Mouse (Mus musculus): ENCODE measurements around the gene Cgn. TPM values are rescaled to one million over a fixed set of nuclear protein-coding genes. Genes with fewer than 3 reads are reported as not detected.
"Not testable (repeated sequence)": the region's sequence is repeated elsewhere in the genome, so short reads cannot be mapped to it uniquely, and the experiment has no call there.

Cgn gene
- polyA plus RNA-seq, 1 experiment from 2014 or later: 7.2 TPM

DNA sequence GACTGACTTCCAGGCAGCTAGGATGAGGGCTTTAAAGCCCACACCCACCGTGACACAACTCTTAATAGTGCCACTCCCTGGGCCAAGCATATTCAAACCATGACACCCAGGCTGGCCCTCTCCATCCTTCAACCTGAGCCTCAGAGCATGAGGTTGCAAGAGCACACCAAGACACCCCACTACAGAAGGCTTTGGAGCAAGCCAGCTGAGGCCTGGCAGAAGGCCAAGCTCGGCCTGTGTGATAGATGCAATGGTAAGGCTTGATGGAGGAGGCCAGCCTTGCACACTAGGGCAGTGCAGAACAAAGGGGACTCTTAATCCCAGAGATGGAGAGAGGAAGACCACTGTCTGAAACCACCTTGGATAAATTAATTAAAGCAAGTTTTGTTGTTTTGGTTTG, 3.2 kb upstream of the Cgn start:
- WGBS (ENCODE audit: insufficient replicate concordance): 66% methylated on average over 2 of the region's 2 CpGs
- peaks cover 38% of the 10 kb centered on the region for H3K27me3 ChIP-seq
- no peaks in the 10 kb centered on the region for H3K36me3 ChIP-seq
- H3K4me2 ChIP-seq: no peak overlapping the region
- peaks cover 34% of the 10 kb centered on the region for H3K4me1 ChIP-seq (replicated peaks)
- H3K9me3 ChIP-seq (replicated peaks): no peaks in the 10 kb centered on the region
- H3K4me3 ChIP-seq (replicated peaks): no peak overlapping the region
- H3K27ac ChIP-seq: no peak overlapping the region
- ATAC-seq (ENCODE audit: low read depth) (no peak), DNase-seq (no peak)
- H3K9ac ChIP-seq: no peak overlapping the region

DNA sequence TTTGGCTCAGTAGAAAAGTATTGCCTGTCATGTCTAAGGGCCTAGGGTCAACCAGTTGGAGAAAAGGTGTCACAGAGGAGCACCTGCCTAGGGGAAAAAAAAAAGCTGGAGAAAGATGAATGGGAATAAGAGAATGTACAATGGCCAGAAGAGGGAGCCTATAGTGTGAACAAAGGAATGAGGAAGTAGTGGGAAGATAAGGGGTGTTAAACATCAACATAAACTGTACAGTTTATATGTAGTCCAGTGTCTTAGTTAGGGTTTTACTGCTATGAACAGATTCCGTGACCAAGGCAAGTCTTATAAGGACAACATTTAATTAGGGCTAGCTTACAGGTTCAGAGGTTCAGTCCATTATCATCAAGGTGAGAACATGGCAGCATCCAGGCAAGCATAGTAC, 2.8 kb upstream of the Cgn start:
- no peak for DNase-seq

DNA sequence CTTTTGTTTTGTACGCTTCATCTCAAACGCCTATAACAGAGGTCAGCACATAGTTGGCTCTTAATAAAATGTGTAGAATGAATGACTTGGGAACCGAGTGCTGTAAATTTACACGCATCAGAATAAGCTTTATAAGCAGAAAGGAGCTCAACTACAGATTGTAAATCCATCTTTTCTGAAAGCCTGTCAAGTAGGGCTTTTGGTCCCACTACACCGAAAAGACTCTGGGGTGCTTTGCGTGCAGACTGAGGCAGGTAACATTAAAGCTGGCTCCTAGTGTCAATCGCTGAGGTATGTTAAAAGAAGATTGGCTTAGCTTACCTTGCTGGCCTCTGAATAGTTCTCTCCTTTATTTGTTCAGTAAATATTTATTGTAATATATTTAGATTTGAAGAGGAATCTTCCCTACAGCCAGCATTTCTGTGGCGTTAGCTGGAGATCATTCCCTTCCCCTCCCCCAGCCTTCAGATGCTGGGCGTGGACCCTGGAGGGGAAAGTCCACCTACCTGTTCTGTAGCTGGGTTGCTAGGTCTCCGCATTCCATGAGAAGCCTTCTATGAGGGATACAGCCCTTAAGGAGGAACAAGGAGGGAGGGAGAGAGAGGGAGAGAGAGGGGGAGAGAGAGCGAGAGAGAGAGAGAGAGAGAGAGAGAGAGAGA, 959 bp upstream of the Cgn start:
- H3K4me3 ChIP-seq (replicated peaks): peak overlapping the region; percentile 60
- H3K27me3 ChIP-seq: peaks cover 54% of the 10 kb centered on the region
- no peaks in the 10 kb centered on the region for H3K9me3 ChIP-seq (replicated peaks)
- H3K9ac ChIP-seq: no peak overlapping the region
- DNase-seq (no peak), ATAC-seq (ENCODE audit: low read depth) (no peak)
- H3K4me2 ChIP-seq: peak overlapping the region; percentile 76
- 11% methylated on average over 11 of the region's 11 CpGs for WGBS (ENCODE audit: insufficient replicate concordance)
- H3K27ac ChIP-seq: no peak overlapping the region
- H3K4me1 ChIP-seq (replicated peaks): peaks cover 17% of the 10 kb centered on the region
- H3K36me3 ChIP-seq: no peaks in the 10 kb centered on the region

More for the DNA sequence above, 2.8 kb upstream of the Cgn start:
- H3K9ac ChIP-seq: no peak overlapping the region
- H3K36me3 ChIP-seq: no peaks in the 10 kb centered on the region
- no peak overlapping the region for H3K27ac ChIP-seq
- no peak overlapping the region for H3K4me3 ChIP-seq (replicated peaks)
- WGBS (ENCODE audit: insufficient replicate concordance): 79% methylated on average over 1 of the region's 1 CpGs
- peaks cover 42% of the 10 kb centered on the region for H3K27me3 ChIP-seq
- no peaks in the 10 kb centered on the region for H3K9me3 ChIP-seq (replicated peaks)
- ATAC-seq (ENCODE audit: low read depth): no peak
- no peak overlapping the region for H3K4me2 ChIP-seq
- peaks cover 30% of the 10 kb centered on the region for H3K4me1 ChIP-seq (replicated peaks)

DNA sequence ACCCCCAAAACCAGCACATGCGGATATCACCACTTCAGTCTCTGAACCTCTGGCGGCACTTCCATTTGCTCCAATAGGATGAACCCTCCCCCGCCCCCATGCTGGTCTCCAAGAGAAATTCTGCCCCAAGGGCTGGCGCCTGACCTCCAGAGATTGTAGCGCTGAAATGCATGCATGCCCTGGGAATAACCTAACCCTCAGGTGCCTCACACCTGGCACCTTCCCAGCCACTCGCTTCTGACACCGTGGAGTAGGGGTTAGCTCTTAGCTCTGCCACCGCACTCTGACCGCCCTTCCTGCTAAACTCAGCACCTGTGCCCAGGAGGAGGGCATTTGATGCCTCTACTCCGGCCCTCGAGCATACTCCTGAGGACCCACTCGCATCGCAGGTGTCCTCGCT, 334 bp downstream of the Cgn start:
- Histone ChIP-seq H3K4me2 (peak overlapping the region; percentile 76), H3K4me1 (replicated peaks) (peaks cover 23% of the 10 kb centered on the region), H3K27me3 (peaks cover 62% of the 10 kb centered on the region), H3K9me3 (replicated peaks) (no peaks in the 10 kb centered on the region), H3K27ac (no peak overlapping the region), H3K4me3 (replicated peaks) (peak overlapping the region; percentile 60), H3K9ac (peak overlapping the region; percentile 60), H3K36me3 (no peaks in the 10 kb centered on the region)
- WGBS (ENCODE audit: insufficient replicate concordance): 3% methylated on average over 14 of the region's 14 CpGs
- DNase-seq (no peak), ATAC-seq (ENCODE audit: low read depth) (no peak)

DNA sequence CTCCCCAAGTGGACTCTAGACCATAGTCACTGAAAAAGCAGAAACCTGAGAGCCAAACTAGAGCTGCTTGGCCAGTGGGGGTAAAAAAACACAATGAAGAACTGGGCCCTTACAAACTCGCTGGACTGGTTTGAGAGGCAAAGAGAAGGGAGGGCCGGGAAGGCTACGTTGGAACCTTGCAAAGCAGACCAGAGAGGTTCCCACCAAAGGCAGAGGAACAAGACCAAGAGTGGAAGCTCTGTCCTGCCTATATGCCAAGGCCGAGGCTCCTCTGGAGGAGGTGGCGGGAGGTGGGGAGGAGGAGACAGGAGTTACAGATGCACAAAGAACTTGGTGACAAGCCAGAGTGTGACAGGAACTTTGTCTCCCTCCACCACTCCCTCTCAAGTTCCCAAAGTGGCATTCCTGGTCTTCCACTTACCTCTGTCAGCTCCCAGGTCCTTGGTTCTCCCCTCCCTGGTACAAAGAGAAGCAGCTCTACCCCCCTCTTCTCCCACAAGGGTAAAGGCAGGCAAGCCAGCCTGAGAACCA, 2.1 kb downstream of the Cgn start:
- no peak overlapping the region for H3K9ac ChIP-seq
- WGBS (ENCODE audit: insufficient replicate concordance): 53% methylated on average over 5 of the region's 5 CpGs

DNA sequence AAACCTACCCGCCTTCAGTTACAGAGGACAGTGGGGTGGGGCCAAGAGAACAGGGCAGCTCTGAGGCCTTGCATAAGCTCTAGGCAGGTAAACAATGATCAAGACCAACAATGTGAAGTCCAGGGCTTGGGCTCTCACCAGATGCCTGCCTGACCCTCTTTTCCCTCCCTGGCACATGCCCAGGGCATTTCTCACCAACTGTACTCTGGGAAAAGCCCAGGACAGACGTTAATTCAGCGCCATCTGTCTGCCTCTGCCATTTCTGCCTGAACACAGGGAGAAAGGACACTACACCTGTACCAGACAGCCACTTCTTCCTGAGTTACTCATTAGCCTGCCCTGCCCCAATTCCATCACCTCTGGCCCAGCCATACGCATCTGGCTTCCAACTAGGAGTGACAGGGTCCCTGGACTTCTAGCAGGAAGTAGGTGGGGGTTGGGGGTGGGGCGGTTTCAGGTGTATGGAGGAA, 2.8 kb downstream of the Cgn start:
- Histone ChIP-seq H3K27me3 (peaks cover 62% of the 10 kb centered on the region), H3K4me1 (replicated peaks) (peaks cover 23% of the 10 kb centered on the region), H3K4me3 (replicated peaks) (no peak overlapping the region), H3K36me3 (no peaks in the 10 kb centered on the region), H3K27ac (peak overlapping the region; percentile 73), H3K9me3 (replicated peaks) (no peaks in the 10 kb centered on the region), H3K4me2 (peak overlapping the region; percentile 28; the same call in 1 of the 2 replicates), H3K9ac (no peak overlapping the region)
- DNase-seq: no peak
- WGBS (ENCODE audit: insufficient replicate concordance): 47% methylated on average over 5 of the region's 5 CpGs
- ATAC-seq (ENCODE audit: low read depth): peak; percentile 66

More for the DNA sequence above, 2.1 kb downstream of the Cgn start:
- Histone ChIP-seq H3K36me3 (no peaks in the 10 kb centered on the region), H3K27me3 (peaks cover 62% of the 10 kb centered on the region), H3K4me1 (replicated peaks) (peaks cover 23% of the 10 kb centered on the region), H3K4me2 (peak overlapping the region; percentile 76), H3K4me3 (replicated peaks) (0 out of 2 replicates have a peak overlapping the region, but pooled peaks have one; percentile 0), H3K27ac (peak overlapping the region; percentile 67), H3K9me3 (replicated peaks) (no peaks in the 10 kb centered on the region)
- DNase-seq: no peak
- ATAC-seq (ENCODE audit: low read depth): no peak

DNA sequence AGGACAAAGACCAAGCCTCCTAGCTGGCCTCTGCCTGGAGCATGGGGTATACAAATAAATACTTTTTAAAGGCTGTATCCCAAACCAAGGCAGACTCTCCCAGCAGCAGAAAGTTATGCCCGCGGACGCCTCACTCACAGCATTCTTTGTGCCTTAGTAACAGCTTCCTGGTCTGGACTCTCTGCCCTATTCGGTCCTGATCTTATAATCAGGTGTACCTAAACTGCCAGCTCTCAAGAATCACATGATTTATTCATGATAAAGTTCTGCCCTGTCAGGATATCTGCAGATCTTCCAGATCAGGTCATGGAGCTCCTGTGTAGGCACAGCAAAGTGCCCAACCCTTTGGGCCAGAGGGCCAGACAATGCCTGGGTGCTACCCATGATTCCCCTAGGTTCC, 3.4 kb downstream of the Cgn start:
- peak overlapping the region; percentile 28; the same call in 1 of the 2 replicates for H3K4me2 ChIP-seq
- peaks cover 64% of the 10 kb centered on the region for H3K27me3 ChIP-seq
- no peak overlapping the region for H3K9ac ChIP-seq
- H3K27ac ChIP-seq: peak overlapping the region; percentile 73
- DNase-seq (no peak), ATAC-seq (ENCODE audit: low read depth) (no peak)
- 48% methylated on average over 4 of the region's 4 CpGs for WGBS (ENCODE audit: insufficient replicate concordance)
- H3K4me3 ChIP-seq (replicated peaks): no peak overlapping the region
- H3K9me3 ChIP-seq (replicated peaks): no peaks in the 10 kb centered on the region
- peaks cover 23% of the 10 kb centered on the region for H3K4me1 ChIP-seq (replicated peaks)
- no peaks in the 10 kb centered on the region for H3K36me3 ChIP-seq

DNA sequence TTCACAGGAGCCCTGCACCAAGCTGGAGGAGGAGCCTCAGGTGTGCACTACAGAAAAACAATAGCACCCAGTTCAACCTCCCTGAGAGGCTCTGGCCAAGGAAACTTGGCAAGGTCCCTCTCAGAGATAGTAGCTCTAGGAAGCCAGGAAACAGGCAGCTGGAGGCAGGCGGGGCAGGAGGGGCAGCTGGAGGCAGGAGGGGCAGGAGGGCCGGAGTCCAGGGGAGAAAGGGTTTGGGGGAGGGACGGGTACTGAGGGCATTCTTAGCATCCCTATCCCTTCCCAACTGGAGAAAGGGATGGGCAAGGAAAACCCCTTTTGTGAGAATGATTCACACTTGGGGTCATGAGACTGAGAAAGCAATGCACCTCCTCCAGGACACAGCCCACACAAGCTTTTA, 4.9 kb downstream of the Cgn start:
- H3K9ac ChIP-seq: no peak overlapping the region
- H3K9me3 ChIP-seq (replicated peaks): no peaks in the 10 kb centered on the region
- ATAC-seq (ENCODE audit: low read depth) (no peak), DNase-seq (no peak)
- 48% methylated on average over 3 of the region's 3 CpGs for WGBS (ENCODE audit: insufficient replicate concordance)
- peaks cover 50% of the 10 kb centered on the region for H3K27me3 ChIP-seq
- no peak overlapping the region for H3K27ac ChIP-seq
- no peak overlapping the region for H3K4me3 ChIP-seq (replicated peaks)
- H3K4me2 ChIP-seq: no peak overlapping the region
- no peaks in the 10 kb centered on the region for H3K36me3 ChIP-seq
- H3K4me1 ChIP-seq (replicated peaks): peaks cover 15% of the 10 kb centered on the region

DNA sequence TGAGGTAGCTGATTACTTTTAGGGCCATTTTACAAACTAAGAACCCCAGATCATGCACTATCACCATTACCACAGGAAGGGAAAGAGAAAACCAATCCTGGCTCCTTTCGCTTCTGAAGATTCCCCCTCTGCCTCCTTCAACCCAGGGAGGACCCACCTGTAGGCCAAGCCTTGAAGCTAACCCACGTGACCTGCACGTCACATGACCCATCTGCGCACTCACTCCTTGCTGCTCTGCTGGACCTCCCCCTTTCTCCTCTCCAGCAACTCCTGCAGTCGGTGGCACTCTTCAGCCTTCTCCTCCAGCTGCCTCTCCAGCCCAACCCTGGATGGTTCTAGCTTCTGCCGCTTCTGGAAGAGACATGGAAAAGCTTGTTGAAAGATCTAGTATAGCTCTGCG, 10.4 kb downstream of the Cgn start:
- no peak overlapping the region for H3K4me3 ChIP-seq (replicated peaks)
- no peak for DNase-seq
- H3K4me1 ChIP-seq (replicated peaks): no peaks in the 10 kb centered on the region
- H3K36me3 ChIP-seq: peaks cover 4% of the 10 kb centered on the region; the same call in 1 of the 2 replicates
- H3K27ac ChIP-seq: no peak overlapping the region
- peaks cover 16% of the 10 kb centered on the region for H3K27me3 ChIP-seq
- 69% methylated on average over 7 of the region's 7 CpGs for WGBS (ENCODE audit: insufficient replicate concordance)
- no peaks in the 10 kb centered on the region for H3K9me3 ChIP-seq (replicated peaks)
- H3K4me2 ChIP-seq: no peak overlapping the region
- no peak overlapping the region for H3K9ac ChIP-seq
- ATAC-seq (ENCODE audit: low read depth): no peak

DNA sequence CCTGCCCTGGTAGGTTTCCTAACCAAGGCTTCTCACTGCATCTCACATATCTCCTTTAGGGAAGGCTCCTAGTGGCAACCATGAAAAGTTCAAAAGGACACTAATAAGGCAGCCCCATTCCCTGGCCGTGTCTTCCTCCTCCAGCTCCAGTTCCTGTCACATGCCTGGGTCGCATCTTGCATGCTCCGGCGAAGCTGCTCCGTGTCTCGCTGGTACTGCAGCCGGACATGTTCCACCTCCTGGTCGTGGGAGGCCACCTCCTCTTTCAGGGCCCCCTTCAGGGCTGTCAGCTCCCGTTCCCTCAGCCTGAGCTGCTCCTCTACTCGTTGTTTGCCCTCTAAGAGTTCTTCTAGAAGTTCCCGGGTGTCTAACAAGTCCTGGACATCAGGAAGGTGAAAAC, 12.3 kb downstream of the Cgn start:
- Histone ChIP-seq H3K9ac (no peak overlapping the region), H3K4me2 (no peak overlapping the region), H3K9me3 (replicated peaks) (no peaks in the 10 kb centered on the region), H3K4me3 (replicated peaks) (no peak overlapping the region), H3K27ac (no peak overlapping the region), H3K4me1 (replicated peaks) (no peaks in the 10 kb centered on the region), H3K36me3 (peaks cover 4% of the 10 kb centered on the region; the same call in 1 of the 2 replicates), H3K27me3 (peaks cover 21% of the 10 kb centered on the region)
- DNase-seq (no peak), ATAC-seq (ENCODE audit: low read depth) (no peak)
- WGBS (ENCODE audit: insufficient replicate concordance): 65% methylated on average over 11 of the region's 11 CpGs

DNA sequence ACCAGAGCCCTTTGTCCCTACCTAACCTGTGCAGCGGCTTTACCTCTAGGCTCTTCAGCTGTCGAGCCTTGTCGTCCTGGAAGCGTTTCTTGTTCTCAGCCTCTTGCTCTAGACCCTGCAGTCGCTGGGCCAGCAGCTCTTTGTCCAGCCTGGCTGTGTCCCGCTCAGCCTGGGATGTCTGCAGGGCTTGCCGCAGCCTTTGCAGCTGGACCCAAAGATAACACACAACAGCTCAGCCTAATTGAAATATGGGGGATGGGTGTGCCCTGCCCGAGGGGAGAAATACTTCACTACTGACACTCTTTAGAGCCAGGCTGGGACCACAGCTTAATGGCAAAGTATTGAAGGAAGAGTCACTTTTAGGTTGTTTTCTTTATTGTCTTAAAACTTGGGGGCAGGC, 20.8 kb downstream of the Cgn start:
- Histone ChIP-seq H3K27ac (peak overlapping the region; percentile 53; the same call in 1 of the 2 replicates), H3K9ac (peak overlapping the region; percentile 22; the same call in 1 of the 2 replicates), H3K4me1 (replicated peaks) (peaks cover 12% of the 10 kb centered on the region), H3K4me2 (peak overlapping the region; percentile 52), H3K4me3 (replicated peaks) (peak overlapping the region; percentile 12; the same call in 1 of the 2 replicates)
- not testable (repeated sequence) for H3K27me3 ChIP-seq; H3K9me3 ChIP-seq (replicated peaks); DNase-seq; H3K36me3 ChIP-seq
- 27% methylated on average over 8 of the region's 8 CpGs for WGBS (ENCODE audit: insufficient replicate concordance)
- peak; percentile 89 for ATAC-seq (ENCODE audit: low read depth)
